ENCODE assay signal across 30 mouse cellular contexts in the genomic region with DNA sequence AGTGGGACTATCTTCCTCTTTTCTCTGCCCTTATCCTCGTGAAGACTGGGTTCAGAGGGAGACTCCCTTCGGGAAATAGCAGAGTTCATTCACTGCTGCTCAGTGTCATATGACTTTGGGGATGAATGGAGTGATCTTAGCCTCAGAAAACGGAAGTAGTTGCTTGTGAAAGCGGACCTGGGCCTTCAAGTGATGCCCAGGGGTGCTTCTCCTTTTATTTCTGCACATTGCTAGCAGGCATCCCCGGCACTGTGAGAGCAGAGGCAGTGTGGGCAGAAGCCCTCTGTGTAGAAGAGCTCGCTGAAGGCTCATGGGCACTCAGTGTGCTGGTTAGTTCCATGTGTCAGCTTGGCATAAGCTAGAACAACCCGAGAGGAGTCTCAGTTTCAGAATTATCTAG. TPM values are rescaled to one million over a fixed set of nuclear protein-coding genes. Genes with fewer than 3 reads are reported as not detected.
DNase-seq lines count a peak whose midpoint lies in the region; ATAC-seq and TF ChIP-seq lines count a peak whose summit lies in the region.
"Had no signal": no experiment of that assay in that cellular context is flagged by ENCODE, and none has a peak within 500 bp of the region (broad histone marks: within the 10 kb centered on the region; RNA-seq: fewer than 3 reads in every experiment).

No protein-coding gene starts in this region.

- no peak overlapping the region for H3K4me3 ChIP-seq in lung, postnatal 0 days (ENCODE audit: low read depth, low read length)
- H3K4me3 ChIP-seq in embryonic facial prominence, embryonic 10.5 days, result no peak overlapping the region
- H3K4me3 ChIP-seq: forebrain, embryonic 13.5 days; heart, embryonic 10.5 days; heart, embryonic 15.5 days; hindbrain, embryonic 12.5 days; intestine, embryonic 15.5 days; liver, embryonic 15.5 days; lung, embryonic 15.5 days; neural tube, embryonic 13.5 days had no signal

- H3K9me3 ChIP-seq in lung, postnatal 0 days (ENCODE audit: low read length), result no peaks in the 10 kb centered on the region
- no peaks in the 10 kb centered on the region for H3K9me3 ChIP-seq in embryonic facial prominence, embryonic 10.5 days
- H3K9me3 ChIP-seq: forebrain, embryonic 13.5 days; heart, embryonic 10.5 days; heart, embryonic 15.5 days; hindbrain, embryonic 12.5 days; intestine, embryonic 15.5 days; liver, embryonic 15.5 days; lung, embryonic 15.5 days; neural tube, embryonic 13.5 days had no signal

- H3K4me1 ChIP-seq in lung, postnatal 0 days (ENCODE audit: insufficient read depth, low read depth, low read length), result no peaks in the 10 kb centered on the region
- no peaks in the 10 kb centered on the region for H3K4me1 ChIP-seq in embryonic facial prominence, embryonic 10.5 days
- H3K4me1 ChIP-seq: forebrain, embryonic 13.5 days; heart, embryonic 10.5 days; heart, embryonic 15.5 days; hindbrain, embryonic 12.5 days; intestine, embryonic 15.5 days; liver, embryonic 15.5 days; lung, embryonic 15.5 days; neural tube, embryonic 13.5 days had no signal

- TF ChIP-seq CTCF in lung, postnatal 0 days (IDR thresholded peaks at IDR 0.05), result no peak

- no peak overlapping the region for H3K4me2 ChIP-seq in lung, postnatal 0 days (replicated peaks; ENCODE audit: low read depth, low read length)
- H3K4me2 ChIP-seq: forebrain, embryonic 13.5 days; heart, embryonic 15.5 days; hindbrain, embryonic 12.5 days; intestine, embryonic 15.5 days; liver, embryonic 15.5 days; lung, embryonic 15.5 days; midbrain, embryonic 11.5 days; neural tube, embryonic 13.5 days had no signal

- peak; percentile 14 for DNase-seq in layer of hippocampus, adult 11-12 months (ENCODE audit: low spot score)
- DNase-seq in layer of hippocampus, adult 8-10 months (ENCODE audit: low spot score in 2 of 2), result no peak
- peak; percentile 44 for DNase-seq in lung, postnatal 36 days
- DNase-seq in lung, postnatal 0 days (ENCODE audit: low spot score), result no peak
- DNase-seq in c-Kit-positive CD71-negative TER-119-negative erythroid progenitor cells, embryonic 14.5 days (ENCODE audit: low read depth), result peak; percentile 7
- DNase-seq in cerebellum, postnatal 4 days (ENCODE audit: low spot score in 2 of 2), result no peak
- DNase-seq in embryonic facial prominence, embryonic 10.5 days (ENCODE audit: low spot score), result no peak
- DNase-seq: adrenal gland, postnatal 10 days; cerebellum, adult 18-20 months; cerebellum, postnatal 10 days; gastrocnemius, postnatal 10 days; heart, postnatal 36 days; kidney, adult 8-10 months; left cerebral cortex, postnatal 4 days; thymus, postnatal 14 days had no signal

- H3K27me3 ChIP-seq in lung, postnatal 0 days (replicated peaks; ENCODE audit: insufficient read depth, low read length), result no peaks in the 10 kb centered on the region
- no peaks in the 10 kb centered on the region for H3K27me3 ChIP-seq in embryonic facial prominence, embryonic 10.5 days (replicated peaks; ENCODE audit: low read depth, poor library complexity, severe bottlenecking)
- H3K27me3 ChIP-seq: forebrain, embryonic 13.5 days; heart, embryonic 15.5 days; hindbrain, embryonic 12.5 days; intestine, embryonic 15.5 days; liver, embryonic 15.5 days; lung, embryonic 15.5 days; neural tube, embryonic 13.5 days; Patski had no signal

- no peak for TF ChIP-seq EP300 in lung, postnatal 0 days (IDR thresholded peaks at IDR 0.05)

- WGBS in lung, postnatal 0 days, result 54% methylated on average over 7 of the region's 7 CpGs
- WGBS in embryonic facial prominence, embryonic 10.5 days, result 76% methylated on average over 7 of the region's 7 CpGs

- ATAC-seq in lung, postnatal 0 days, result no peak
- ATAC-seq: forebrain, embryonic 13.5 days; hindbrain, postnatal 0 days; intestine, embryonic 15.5 days; midbrain, embryonic 16.5 days; Patski had no signal

- H3K36me3 ChIP-seq in lung, postnatal 0 days (ENCODE audit: insufficient read depth, low read length), result no peaks in the 10 kb centered on the region
- no peaks in the 10 kb centered on the region for H3K36me3 ChIP-seq in embryonic facial prominence, embryonic 10.5 days (replicated peaks)
- H3K36me3 ChIP-seq: heart, embryonic 10.5 days; heart, embryonic 15.5 days; hindbrain, embryonic 12.5 days; intestine, embryonic 15.5 days; liver, embryonic 15.5 days; lung, embryonic 15.5 days; neural tube, embryonic 13.5 days had no signal

- no peak overlapping the region for H3K9ac ChIP-seq in lung, postnatal 0 days (replicated peaks; ENCODE audit: low read depth)
- H3K9ac ChIP-seq: forebrain, embryonic 13.5 days; heart, embryonic 15.5 days; hindbrain, embryonic 12.5 days; intestine, embryonic 15.5 days; liver, embryonic 15.5 days; lung, embryonic 15.5 days; neural tube, embryonic 13.5 days had no signal

- no peak overlapping the region for H3K27ac ChIP-seq in lung, postnatal 0 days (ENCODE audit: low read length)
- no peak overlapping the region for H3K27ac ChIP-seq in embryonic facial prominence, embryonic 10.5 days (replicated peaks)
- H3K27ac ChIP-seq: forebrain, embryonic 13.5 days; heart, embryonic 10.5 days; heart, embryonic 15.5 days; hindbrain, embryonic 12.5 days; hindbrain, postnatal 0 days; intestine, embryonic 15.5 days; kidney, postnatal 0 days; liver, embryonic 15.5 days; lung, embryonic 15.5 days; neural tube, embryonic 13.5 days had no signal

RNA-seq across cellular contexts. Expression of a gene that starts 12.8 kb away (rescaled TPM):
- total RNA-seq in layer of hippocampus, adult 8-10 months (2022), result not detected
- 7.9 and 8.9 TPM in 2 replicates for polyA plus RNA-seq in lung, postnatal 0 days (2015; fragmentation: Nextera tagmentation; extraction: Ambion mirVana)
- not detected in 2 replicates for polyA plus RNA-seq in embryonic facial prominence, embryonic 10.5 days (2016; fragmentation: Nextera tagmentation; extraction: Ambion mirVana)
- total RNA-seq: hindbrain, postnatal 0 days; layer of hippocampus, postnatal 14 days; MEL had no signal
- polyA plus RNA-seq: forebrain, embryonic 13.5 days; heart, embryonic 10.5 days; hindbrain, embryonic 12.5 days; kidney, postnatal 0 days; midbrain, embryonic 11.5 days; Patski had no signal

Comparison
In these comparisons a context has a peak if more than half of its experiments do, and no peak if none do; other contexts are left out.
1. DNase-seq: peak in layer of hippocampus, adult 11-12 months (single experiment), lung, postnatal 36 days (single experiment) and c-Kit-positive CD71-negative TER-119-negative erythroid progenitor cells, embryonic 14.5 days (single experiment); none in layer of hippocampus, adult 8-10 months (0 of 2), lung, postnatal 0 days (single experiment), cerebellum, postnatal 4 days (0 of 2) and embryonic facial prominence, embryonic 10.5 days (single experiment).